Mouse (Mus musculus) ES-Bruce4 (cell line): ENCODE results near the gene Chadl.

Experiments used
- CTCF ChIP-seq: IDR thresholded peaks from one replicate; pipeline ENCODE4 v1.8.1; 2011; ENCODE audit warnings: low read depth, low read length
- EP300 ChIP-seq: IDR thresholded peaks from 2 replicates; pipeline ENCODE4 v1.6.1; 2011; ENCODE audit warnings: low read depth, low read length; ENCODE audit not compliant: insufficient read depth

GRCm38 (mm10) chr15:81744992-81745600, 48.0 kb upstream of the Chadl start, which contains the start of the genes Zc3h7b and Rangap1:
- TF ChIP-seq CTCF (no peak), EP300 (no peak)
